Mouse (Mus musculus) lung, embryonic 14.5 days (tissue): ENCODE results near the gene Gm47959. TPM values are rescaled to one million over a fixed set of nuclear protein-coding genes. Genes with fewer than 3 reads are reported as not detected.

Source experiments
- ATAC-seq: fragments of 200-750 bp; cut with Nextera tagmentation; 2 replicates; pipeline ENCODE4 v1.8.0; 2017; ENCODE audit warnings: mild to moderate bottlenecking, moderate TSS enrichment, moderate library complexity; ENCODE audit not compliant: insufficient read depth
- DNase-seq: peaks from one replicate; pipeline ENCODE4 v3.0.0-alpha.2; 2015
- H3K27ac ChIP-seq: fragments of 300-500 bp; sonication (generic); 2 replicates; pipeline ENCODE4 v1.5.1; 2014; ENCODE audit warnings: low read depth, mild to moderate bottlenecking, moderate library complexity
- H3K27me3 ChIP-seq: fragments of 300-500 bp; sonication (generic); 2 replicates; pipeline ENCODE4 v1.6.1; 2014; ENCODE audit warnings: low read length, control low read depth; ENCODE audit not compliant: insufficient read depth
- H3K36me3 ChIP-seq: fragments of 300-500 bp; sonication (generic); 2 replicates; pipeline ENCODE4 v1.6.1; 2014; ENCODE audit warnings: control low read depth; ENCODE audit not compliant: insufficient read depth
- H3K4me1 ChIP-seq: fragments of 300-500 bp; sonication (generic); 2 replicates; pipeline ENCODE4 v1.6.1; 2014; ENCODE audit warnings: antibody characterized with exemption, control low read depth; ENCODE audit not compliant: insufficient read depth
- H3K4me2 ChIP-seq: fragments of 300-500 bp; sonication (generic); 2 replicates; pipeline ENCODE4 v1.6.1; 2014; ENCODE audit warnings: mild to moderate bottlenecking
- H3K4me3 ChIP-seq: fragments of 300-500 bp; sonication (generic); 2 replicates; pipeline ENCODE4 v1.5.1; 2014; ENCODE audit warnings: low read depth, low read length
- H3K9ac ChIP-seq: fragments of 300-500 bp; sonication (generic); 2 replicates; pipeline ENCODE4 v1.6.1; 2014
- H3K9me3 ChIP-seq: fragments of 300-500 bp; sonication (generic); 2 replicates; pipeline ENCODE4 v1.6.1; 2016; ENCODE audit warnings: low read depth, low read length, control low read depth
- CTCF ChIP-seq: IDR thresholded peaks from 2 replicates; pipeline ENCODE4 v1.5.1; 2016; ENCODE audit warnings: antibody characterized with exemption, low read depth
- WGBS: fragments of 180-500 bp; shearing (Covaris S2); extraction: QIAGEN DNeasy Blood & Tissue Kit; methylation state at CpG from one replicate; pipeline ENCODE4 v1.1.7; 2014; 5-methylcytosine and 5-hydroxymethylcytosine counted together
- polyA plus RNA-seq: library from polyadenylated mRNA; unstranded; fragments of >200 nt; fragmentation: Nextera tagmentation; extraction: Ambion mirVana; gene quantifications from 2 replicates; pipeline ENCODE4 v1.2.1, GENCODE M21; 2014

Gm47959 gene
- polyA plus RNA-seq, 1 experiment from 2014 or later = not detected

DNA sequence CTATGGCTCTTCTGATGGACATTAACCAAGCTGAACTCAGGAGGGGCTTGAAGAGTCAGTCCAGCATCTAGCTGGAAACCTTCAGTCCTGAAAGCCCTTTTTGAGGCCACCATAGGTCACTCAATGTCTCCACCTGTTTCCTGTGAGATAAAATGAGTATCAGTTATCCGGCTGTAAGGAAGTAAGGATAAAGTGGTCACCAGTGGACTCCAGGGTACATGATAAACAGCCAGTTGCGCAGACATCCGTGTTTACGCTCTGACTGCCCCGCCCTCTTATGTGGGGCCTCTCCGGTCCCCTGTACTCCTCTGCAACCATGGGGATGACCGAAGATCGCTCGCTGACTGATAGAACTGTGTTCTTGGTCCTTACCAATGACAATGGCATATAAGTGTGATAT is 26.0 kb upstream of the Gm47959 start:
- 71% methylated on average over 9 of the region's 9 CpGs for WGBS

DNA sequence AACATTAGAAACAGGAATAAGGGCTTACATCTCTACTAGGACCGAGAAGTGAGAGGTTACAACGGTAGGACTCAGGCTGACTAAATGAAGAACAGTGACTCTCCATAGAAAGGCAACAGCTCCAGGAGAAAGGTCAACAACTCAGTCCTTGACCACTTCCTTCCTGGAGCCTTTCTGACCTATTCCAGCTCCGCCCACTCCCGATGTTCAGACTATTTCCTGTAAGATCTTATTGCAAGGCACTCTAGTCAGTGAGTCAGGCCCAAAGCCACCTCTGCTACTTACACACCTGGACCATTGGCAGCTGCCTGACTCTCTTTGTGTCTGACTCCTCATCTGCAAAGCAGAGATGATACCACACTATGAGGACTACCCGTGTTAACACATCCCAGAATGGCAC is 24.6 kb upstream of the Gm47959 start:
- Histone ChIP-seq H3K9ac (no peak overlapping the region), H3K36me3 (no peaks in the 10 kb centered on the region), H3K9me3 (no peaks in the 10 kb centered on the region), H3K4me1 (peaks cover 8% of the 10 kb centered on the region; the same call in 1 of the 2 replicates), H3K27me3 (no peaks in the 10 kb centered on the region), H3K27ac (no peak overlapping the region), H3K4me2 (no peak overlapping the region), H3K4me3 (no peak overlapping the region)
- ATAC-seq (no peak), DNase-seq (no peak)
- WGBS = 74% methylated on average over 5 of the region's 5 CpGs
- TF ChIP-seq CTCF = no peak

More for the DNA sequence above, 26.0 kb upstream of the Gm47959 start:
- Histone ChIP-seq H3K4me1 (peaks cover 8% of the 10 kb centered on the region; the same call in 1 of the 2 replicates), H3K27ac (no peak overlapping the region), H3K4me3 (no peak overlapping the region), H3K36me3 (no peaks in the 10 kb centered on the region), H3K9me3 (no peaks in the 10 kb centered on the region), H3K4me2 (0 out of 2 replicates have a peak overlapping the region, but pooled peaks have one; percentile 5), H3K27me3 (no peaks in the 10 kb centered on the region), H3K9ac (no peak overlapping the region)
- DNase-seq (peak; percentile 66), ATAC-seq (peak; percentile 67; the same call in 1 of the 2 replicates)
- TF ChIP-seq CTCF = no peak

DNA sequence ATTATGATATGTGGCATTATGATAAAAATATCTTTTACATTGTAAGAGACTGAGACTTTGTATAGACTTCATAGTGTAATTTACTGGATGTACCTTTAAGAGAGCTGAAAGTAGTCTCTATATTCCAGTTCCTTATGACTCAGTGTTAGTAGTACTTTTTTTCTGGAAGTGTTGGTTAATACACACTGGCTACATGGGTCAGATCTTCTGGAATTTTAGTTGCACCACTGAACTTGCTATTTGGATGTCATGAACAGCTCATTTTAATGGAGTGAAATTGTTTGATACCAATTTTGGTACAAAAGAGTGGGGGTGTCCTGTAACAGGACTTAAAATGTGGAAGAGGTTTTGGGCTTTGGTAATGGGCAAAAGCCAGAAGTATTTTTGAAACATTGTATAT is 22.5 kb upstream of the Gm47959 start:
- DNase-seq (no peak), ATAC-seq (no peak)
- no peak overlapping the region for H3K9ac ChIP-seq
- H3K27ac ChIP-seq = no peak overlapping the region
- no peaks in the 10 kb centered on the region for H3K36me3 ChIP-seq
- H3K27me3 ChIP-seq = no peaks in the 10 kb centered on the region
- no peaks in the 10 kb centered on the region for H3K4me1 ChIP-seq
- no peak overlapping the region for H3K4me3 ChIP-seq
- no peak overlapping the region for H3K4me2 ChIP-seq
- TF ChIP-seq CTCF = no peak
- no peaks in the 10 kb centered on the region for H3K9me3 ChIP-seq

DNA sequence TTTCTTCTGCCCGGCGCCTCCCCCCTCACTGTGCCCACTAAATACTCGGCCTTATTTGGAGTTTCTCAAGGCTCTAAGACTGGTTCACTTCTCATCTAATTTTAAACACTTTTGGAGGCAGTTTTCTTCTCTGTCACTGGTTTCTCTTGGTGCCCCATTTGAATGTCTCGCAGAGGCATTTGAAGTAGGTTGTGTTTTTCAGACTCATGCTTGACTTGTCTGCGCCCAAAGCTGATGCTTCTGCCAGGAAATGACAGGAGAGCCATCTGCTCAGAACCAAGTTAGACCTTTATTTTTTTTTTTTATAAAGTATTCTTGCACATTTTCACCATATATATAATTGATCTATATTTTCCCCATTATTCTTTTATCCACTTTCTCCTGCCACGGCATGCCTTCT is 13.6 kb upstream of the Gm47959 start:
- H3K9ac ChIP-seq = no peak overlapping the region
- ATAC-seq = no peak
- H3K9me3 ChIP-seq = peaks cover 6% of the 10 kb centered on the region; the same call in 1 of the 2 replicates
- TF ChIP-seq CTCF = no peak
- H3K27me3 ChIP-seq = no peaks in the 10 kb centered on the region
- H3K27ac ChIP-seq = no peak overlapping the region
- H3K4me1 ChIP-seq = no peaks in the 10 kb centered on the region
- H3K36me3 ChIP-seq = no peaks in the 10 kb centered on the region
- DNase-seq = no peak
- WGBS = 88% methylated on average over 6 of the region's 6 CpGs
- no peak overlapping the region for H3K4me3 ChIP-seq
- no peak overlapping the region for H3K4me2 ChIP-seq

DNA sequence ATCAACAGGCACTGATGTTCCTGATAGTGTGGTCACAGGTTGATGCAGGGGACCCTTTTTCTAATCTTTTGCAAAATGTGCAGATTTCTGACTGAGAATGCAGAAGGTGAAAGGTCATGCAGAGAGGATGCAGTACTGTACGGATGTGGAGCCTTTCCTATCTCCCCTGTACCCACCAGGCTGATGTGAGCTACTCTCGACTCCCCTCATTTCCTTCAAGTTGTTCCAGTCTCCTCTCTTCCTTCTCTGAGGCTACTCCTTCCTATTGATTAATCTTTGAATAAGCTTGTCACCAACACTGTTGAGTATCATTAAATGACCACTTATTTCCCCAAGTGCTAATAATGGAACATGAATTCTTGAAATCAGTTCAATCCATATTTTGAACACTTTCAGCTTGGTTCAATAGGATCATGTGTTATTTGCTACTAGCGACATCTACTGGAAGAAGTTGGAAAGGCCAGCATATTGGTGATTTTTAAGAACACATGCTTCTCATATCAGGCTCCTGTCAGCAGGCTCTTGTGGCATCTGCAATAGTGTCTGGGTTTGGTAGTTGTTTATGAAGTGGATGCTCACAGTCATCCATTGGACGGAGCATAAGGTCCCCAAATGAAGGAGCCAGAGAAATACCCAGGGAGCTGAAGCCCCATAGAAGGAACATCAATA is 12.7 kb upstream of the Gm47959 start:
- no peaks in the 10 kb centered on the region for H3K27me3 ChIP-seq
- DNase-seq = peak; percentile 90

DNA sequence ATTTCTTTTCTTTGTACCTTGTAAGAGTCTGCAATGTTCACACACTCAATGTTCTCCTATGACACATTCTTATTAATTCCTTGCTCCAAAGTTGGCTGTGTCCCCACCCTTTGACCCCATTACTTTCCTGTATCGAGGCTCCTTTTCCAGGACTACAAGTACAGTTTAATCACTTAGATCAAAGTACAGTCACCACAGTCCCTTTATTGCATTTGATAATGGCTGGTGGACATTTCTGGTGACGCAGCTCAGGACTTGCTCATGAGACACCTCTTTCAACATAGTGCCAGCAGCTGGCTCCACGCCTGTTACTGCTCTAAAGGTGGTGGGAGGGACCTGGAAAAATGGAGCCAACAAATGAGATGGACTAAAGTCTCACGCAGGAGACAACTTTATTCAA is 9.3 kb upstream of the Gm47959 start:
- H3K9ac ChIP-seq = no peak overlapping the region
- ATAC-seq = no peak
- H3K4me3 ChIP-seq = no peak overlapping the region
- no peak for TF ChIP-seq CTCF
- H3K4me2 ChIP-seq = no peak overlapping the region
- no peaks in the 10 kb centered on the region for H3K9me3 ChIP-seq
- H3K27me3 ChIP-seq = no peaks in the 10 kb centered on the region
- WGBS = 62% methylated on average over 4 of the region's 4 CpGs
- no peaks in the 10 kb centered on the region for H3K4me1 ChIP-seq
- H3K36me3 ChIP-seq = no peaks in the 10 kb centered on the region
- DNase-seq = no peak
- no peak overlapping the region for H3K27ac ChIP-seq

More for the DNA sequence above, 12.7 kb upstream of the Gm47959 start:
- no peaks in the 10 kb centered on the region for H3K4me1 ChIP-seq
- no peaks in the 10 kb centered on the region for H3K36me3 ChIP-seq
- no peak overlapping the region for H3K4me2 ChIP-seq
- H3K9ac ChIP-seq = no peak overlapping the region
- ATAC-seq = peak; percentile 74; the same call in 1 of the 2 replicates
- H3K27ac ChIP-seq = no peak overlapping the region
- peaks cover 6% of the 10 kb centered on the region; the same call in 1 of the 2 replicates for H3K9me3 ChIP-seq
- peak; percentile 76 for TF ChIP-seq CTCF
- H3K4me3 ChIP-seq = no peak overlapping the region
- WGBS = 20% methylated on average over 4 of the region's 4 CpGs

DNA sequence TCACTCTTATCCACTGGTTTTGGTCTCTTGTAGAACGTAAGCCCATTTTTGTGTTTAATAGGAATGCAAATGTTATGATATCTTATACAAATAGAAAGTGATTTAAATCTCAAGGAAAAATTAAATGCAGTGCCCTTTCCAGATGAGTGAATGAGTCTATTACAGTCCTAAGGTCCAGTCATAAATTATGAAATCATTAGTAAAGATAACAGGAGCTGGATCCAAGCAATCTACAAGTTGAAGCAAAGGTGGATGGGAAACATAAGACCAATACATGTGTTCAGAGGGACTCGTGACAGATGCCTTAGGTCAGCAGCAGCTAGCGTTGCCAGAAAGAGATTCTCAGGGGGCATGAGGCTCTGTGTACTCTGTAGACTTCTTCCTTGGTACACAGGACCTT is 8.8 kb upstream of the Gm47959 start:
- 77% methylated on average over 3 of the region's 3 CpGs for WGBS
- no peak overlapping the region for H3K4me2 ChIP-seq
- H3K9ac ChIP-seq = no peak overlapping the region
- H3K9me3 ChIP-seq = no peaks in the 10 kb centered on the region
- ATAC-seq (no peak), DNase-seq (no peak)
- H3K36me3 ChIP-seq = no peaks in the 10 kb centered on the region
- H3K4me1 ChIP-seq = no peaks in the 10 kb centered on the region
- no peak overlapping the region for H3K4me3 ChIP-seq
- H3K27ac ChIP-seq = no peak overlapping the region
- no peak for TF ChIP-seq CTCF
- H3K27me3 ChIP-seq = no peaks in the 10 kb centered on the region
